Mouse (Mus musculus) myocyte (in vitro differentiated cells): ENCODE measurements around the gene Tmod2. TPM values are rescaled to one million over a fixed set of nuclear protein-coding genes. Genes with fewer than 3 reads are reported as not detected.

Experiments used
- H3K27me3 ChIP-seq: one replicate; pipeline ENCODE4 v1.6.1; 2011; ENCODE audit not compliant: control insufficient read depth, insufficient read depth, insufficient read length
- H3K36me3 ChIP-seq: one replicate; pipeline ENCODE4 v1.6.1; 2011; ENCODE audit not compliant: control insufficient read depth, insufficient read depth
- H3K4me2 ChIP-seq: one replicate; pipeline ENCODE4 v1.6.1; 2011; ENCODE audit warnings: low read depth, control low read depth
- H3K4me3 ChIP-seq: one replicate; pipeline ENCODE4 v1.5.1; 2011; ENCODE audit warnings: mild to moderate bottlenecking, control low read depth, moderate library complexity
- H3K79me2 ChIP-seq: one replicate; pipeline ENCODE4 v1.6.1; 2011; ENCODE audit not compliant: control insufficient read depth, insufficient read depth
- H3ac ChIP-seq: one replicate; pipeline ENCODE4 v1.6.1; 2011; ENCODE audit not compliant: control insufficient read depth, insufficient read length
- CEBPB ChIP-seq: IDR thresholded peaks from 2 replicates; pipeline ENCODE4 v1.6.1; 2011; ENCODE audit warnings: mild to moderate bottlenecking, moderate library complexity; ENCODE audit not compliant: poor library complexity, insufficient read depth, severe bottlenecking
- E2F4 ChIP-seq: IDR thresholded peaks from one replicate; pipeline ENCODE4 v1.6.1; 2011; ENCODE audit warnings: mild to moderate bottlenecking, control low read depth, moderate library complexity; ENCODE audit not compliant: insufficient read depth
- MAX ChIP-seq: IDR thresholded peaks from one replicate; pipeline ENCODE4 v1.6.1; 2011; ENCODE audit warnings: low read depth, mild to moderate bottlenecking, control low read depth
- MYOD1 ChIP-seq, 3 experiments: IDR thresholded peaks; one replicate each; pipeline ENCODE4 v1.6.1; 2011; ENCODE audit warnings: control low read depth in 2 of 3, low read depth in 2 of 3, mild to moderate bottlenecking in 2 of 3, moderate library complexity in 1 of 3; ENCODE audit not compliant: insufficient read length in 2 of 3, control insufficient read depth in 1 of 3
- MYOG ChIP-seq, 3 experiments: IDR thresholded peaks; one replicate each; pipeline ENCODE4 v1.6.1; 2011; ENCODE audit warnings: control low read depth in 2 of 3, low read depth in 2 of 3, mild to moderate bottlenecking in 2 of 3; ENCODE audit not compliant: insufficient read length in 2 of 3, control insufficient read depth in 1 of 3, insufficient read depth in 1 of 3
- POLR2A ChIP-seq: IDR thresholded peaks from one replicate; pipeline ENCODE4 v1.6.1; 2011; ENCODE audit warnings: low read depth, mild to moderate bottlenecking, control low read depth, moderate library complexity; ENCODE audit not compliant: insufficient read length
- POLR2AphosphoS2 ChIP-seq: IDR thresholded peaks from one replicate; pipeline ENCODE4 v1.6.1; 2011; ENCODE audit warnings: low read depth, control low read depth; ENCODE audit not compliant: insufficient read length
- REST ChIP-seq: IDR thresholded peaks from one replicate; pipeline ENCODE4 v1.6.1; 2011; ENCODE audit warnings: mild to moderate bottlenecking, control low read depth, moderate library complexity; ENCODE audit not compliant: insufficient read depth, insufficient read length
- SRF ChIP-seq: IDR thresholded peaks from one replicate; pipeline ENCODE4 v1.6.1; 2011; ENCODE audit warnings: low read depth; ENCODE audit not compliant: control insufficient read depth, insufficient read length
- TCF12 ChIP-seq: IDR thresholded peaks from one replicate; pipeline ENCODE4 v1.6.1; 2011; ENCODE audit warnings: mild to moderate bottlenecking, control low read depth; ENCODE audit not compliant: poor library complexity, insufficient read depth, severe bottlenecking
- TCF3 ChIP-seq: IDR thresholded peaks from one replicate; pipeline ENCODE4 v1.6.1; 2011; ENCODE audit warnings: low read depth, control low read depth; ENCODE audit not compliant: insufficient read length
- USF1 ChIP-seq: IDR thresholded peaks from one replicate; pipeline ENCODE4 v1.6.1; 2011; ENCODE audit warnings: low read depth, mild to moderate bottlenecking, control low read depth, moderate library complexity
- polyA plus RNA-seq: library from polyadenylated mRNA; unstranded; fragments of >200 nt; fragmentation: generic; extraction: Trizol; gene quantifications from one replicate; pipeline ENCODE4 v1.2.1, GENCODE M21; 2012; ENCODE audit warnings: missing spikeins

The Tmod2 gene
- polyA plus RNA-seq, 1 experiment, result 0.06 TPM

DNA sequence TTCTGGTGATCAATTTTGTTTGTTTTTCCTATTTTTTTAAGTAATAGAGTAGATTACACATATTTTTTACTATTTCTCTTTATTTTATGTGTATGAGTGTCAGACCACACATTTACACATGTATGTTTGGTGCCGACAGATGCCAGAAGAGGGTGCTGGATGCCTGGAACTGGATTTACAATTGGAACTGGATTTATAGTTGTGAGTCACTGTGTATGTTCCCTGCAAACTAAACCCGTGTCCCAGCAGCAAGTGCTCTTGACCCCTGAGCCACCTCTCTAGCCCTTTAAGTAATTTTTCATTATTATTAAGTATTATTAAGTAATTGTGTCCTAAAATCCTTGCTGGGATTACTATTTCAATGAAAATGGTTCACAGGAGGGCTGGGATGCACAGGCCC lies 88.9 kb downstream of the Tmod2 start:
- H3K4me2 ChIP-seq, result no peak overlapping the region
- no peak overlapping the region for H3K4me3 ChIP-seq
- no peaks in the 10 kb centered on the region for H3K36me3 ChIP-seq
- H3K27me3 ChIP-seq, result no peaks in the 10 kb centered on the region
- TF ChIP-seq SRF, result no peak
- no peak for TF ChIP-seq TCF3
- TF ChIP-seq CEBPB, result no peak
- TF ChIP-seq USF1, result no peak
- TF ChIP-seq TCF12, result no peak
- no peak for TF ChIP-seq MYOG (IDR thresholded peaks at IDR 0.05; ENCODE audit: control insufficient read depth in 1 of 3, insufficient read depth in 1 of 3, insufficient read length in 2 of 3, low read depth in 2 of 3)
- no peak for TF ChIP-seq POLR2AphosphoS2
- TF ChIP-seq MYOD1 (IDR thresholded peaks at IDR 0.05; ENCODE audit: control insufficient read depth in 1 of 3, insufficient read length in 2 of 3, low read depth in 2 of 3), result no peak
- TF ChIP-seq POLR2A, result no peak
- no peak for TF ChIP-seq E2F4
- no peak for TF ChIP-seq MAX
- H3ac ChIP-seq, result no peak overlapping the region
- H3K79me2 ChIP-seq, result no peaks in the 10 kb centered on the region

DNA sequence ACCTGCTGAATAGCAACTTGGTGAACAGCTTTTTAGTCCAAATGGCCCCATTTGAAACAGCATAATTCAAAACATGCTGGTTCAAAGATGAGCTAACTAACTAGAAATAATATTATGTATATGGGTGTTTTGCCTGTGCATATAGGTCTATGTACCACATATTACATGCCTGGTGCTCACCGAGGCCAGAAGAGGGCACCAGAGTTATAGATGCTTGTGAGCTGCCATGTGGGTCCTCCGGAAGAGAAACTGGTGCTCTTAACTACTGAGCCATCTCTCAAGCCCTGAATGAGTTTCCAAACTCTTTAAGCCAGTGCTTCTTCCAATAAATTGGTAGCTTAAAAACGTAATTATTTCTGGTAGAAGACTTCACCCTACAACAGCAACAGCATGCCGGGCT lies 89.3 kb downstream of the Tmod2 start:
- no peak overlapping the region for H3K4me3 ChIP-seq
- no peaks in the 10 kb centered on the region for H3K27me3 ChIP-seq
- H3ac ChIP-seq, result no peak overlapping the region
- TF ChIP-seq TCF3 (no peak), SRF (no peak), REST (no peak), POLR2A (no peak), MAX (no peak), CEBPB (no peak), MYOD1 (IDR thresholded peaks at IDR 0.05; ENCODE audit: control insufficient read depth in 1 of 3, insufficient read length in 2 of 3, low read depth in 2 of 3) (no peak), MYOG (IDR thresholded peaks at IDR 0.05; ENCODE audit: control insufficient read depth in 1 of 3, insufficient read depth in 1 of 3, insufficient read length in 2 of 3, low read depth in 2 of 3) (no peak), TCF12 (no peak), USF1 (no peak), E2F4 (no peak)
- no peak overlapping the region for H3K4me2 ChIP-seq
- H3K36me3 ChIP-seq, result no peaks in the 10 kb centered on the region
- no peaks in the 10 kb centered on the region for H3K79me2 ChIP-seq

DNA sequence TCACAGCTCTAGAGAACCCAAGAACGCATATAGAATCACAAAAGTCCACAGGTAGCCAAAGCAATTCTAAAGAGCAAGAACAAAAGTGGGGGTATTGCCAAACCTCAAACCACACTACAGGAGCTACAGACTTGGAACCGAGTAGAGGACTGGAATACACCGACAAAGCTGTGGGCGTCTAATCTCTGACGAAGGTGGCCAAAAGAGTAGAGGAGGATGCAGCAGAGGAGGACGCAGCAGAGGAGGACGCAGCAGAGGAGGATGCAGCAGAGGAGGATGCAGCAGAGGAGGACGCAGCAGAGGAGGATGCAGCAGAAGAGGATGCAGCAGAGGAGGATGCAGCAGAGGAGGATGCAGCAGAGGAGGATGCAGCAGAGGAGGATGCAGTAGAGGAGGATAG lies 90.2 kb downstream of the Tmod2 start:
- Histone ChIP-seq H3K36me3 (peaks cover 2% of the 10 kb centered on the region), H3K27me3 (no peaks in the 10 kb centered on the region), H3ac (no peak overlapping the region), H3K79me2 (no peaks in the 10 kb centered on the region), H3K4me3 (no peak overlapping the region), H3K4me2 (no peak overlapping the region)
- TF ChIP-seq POLR2A, result no peak
- TF ChIP-seq MYOG (IDR thresholded peaks at IDR 0.05; ENCODE audit: control insufficient read depth in 1 of 3, insufficient read depth in 1 of 3, insufficient read length in 2 of 3, low read depth in 2 of 3), result no peak

DNA sequence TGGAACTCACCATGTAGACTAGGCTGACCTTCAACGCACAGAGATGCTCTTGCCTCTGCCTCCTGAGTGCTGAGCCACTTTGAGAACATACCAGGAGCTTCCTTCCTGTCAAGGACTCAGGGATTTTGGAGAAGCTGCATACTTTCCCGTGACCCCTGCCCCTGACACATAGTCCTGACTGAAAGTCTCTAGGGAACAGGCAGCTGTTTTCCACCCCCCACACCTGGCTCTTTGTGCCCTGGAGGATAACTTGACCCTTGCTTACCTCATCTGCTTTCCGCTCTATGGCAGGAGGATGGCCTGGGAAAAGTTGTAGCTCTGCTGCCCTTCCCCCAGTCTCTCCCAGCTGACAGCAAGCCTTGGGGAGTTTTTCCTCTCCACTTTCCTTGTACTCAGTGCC lies 93.4 kb downstream of the Tmod2 start:
- no peak overlapping the region for H3K4me3 ChIP-seq
- no peak overlapping the region for H3ac ChIP-seq
- H3K27me3 ChIP-seq, result no peaks in the 10 kb centered on the region
- no peak for TF ChIP-seq TCF12
- TF ChIP-seq MAX, result no peak
- no peak for TF ChIP-seq TCF3
- no peak for TF ChIP-seq USF1
- no peak for TF ChIP-seq POLR2A
- TF ChIP-seq REST, result no peak
- TF ChIP-seq POLR2AphosphoS2, result no peak
- TF ChIP-seq SRF, result no peak
- no peak for TF ChIP-seq CEBPB
- no peak for TF ChIP-seq MYOG (IDR thresholded peaks at IDR 0.05; ENCODE audit: control insufficient read depth in 1 of 3, insufficient read depth in 1 of 3, insufficient read length in 2 of 3, low read depth in 2 of 3)
- TF ChIP-seq E2F4, result no peak
- no peak for TF ChIP-seq MYOD1 (IDR thresholded peaks at IDR 0.05; ENCODE audit: control insufficient read depth in 1 of 3, insufficient read length in 2 of 3, low read depth in 2 of 3)
- peaks cover 18% of the 10 kb centered on the region for H3K36me3 ChIP-seq
- no peaks in the 10 kb centered on the region for H3K79me2 ChIP-seq
- H3K4me2 ChIP-seq, result no peak overlapping the region

Other genes with a start within 250 kb of the Tmod2 start
- gene Mapk6, start 201.3 kb downstream of the Tmod2 start, polyA plus RNA-seq, result 52.8 TPM
- gene Leo1, start 169.8 kb downstream of the Tmod2 start, polyA plus RNA-seq, result 25.4 TPM
- 12.9 TPM for gene Tmod3, start 51.7 kb downstream of the Tmod2 start, polyA plus RNA-seq
- 4.9 TPM for gene Lysmd2, start 14.4 kb upstream of the Tmod2 start, polyA plus RNA-seq
- gene Scg3, start 72.7 kb upstream of the Tmod2 start, polyA plus RNA-seq, result not detected
- gene Bmp5, start 164.0 kb upstream of the Tmod2 start, polyA plus RNA-seq, result not detected